Mouse (Mus musculus): ENCODE measurements at regions not wholly inside any gene's neighbourhood (a gene's known extent, or its start where the extent isn't known, plus 50 kb on each side); places are given as distances from the start of the nearest gene placed in this dataset.

DNA sequence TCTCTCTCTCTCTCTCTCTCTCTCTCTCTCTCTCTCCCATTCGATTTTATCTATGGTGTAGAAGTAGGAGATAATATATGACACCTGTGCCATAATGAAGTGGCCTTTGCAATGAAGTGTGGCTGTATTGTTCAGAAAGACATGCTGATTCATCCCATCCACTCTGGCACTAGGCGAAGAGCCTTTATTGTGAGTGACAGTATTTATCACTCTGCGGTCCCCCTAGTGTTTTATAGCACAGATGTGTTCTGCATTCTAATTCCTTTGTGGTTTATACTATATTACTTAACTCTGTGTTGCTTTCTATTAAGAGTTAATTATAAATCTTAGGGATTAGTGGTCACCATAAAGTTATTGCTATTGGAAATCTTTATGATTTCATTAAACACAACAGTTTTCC lies 398.7 kb downstream of the Tmem38b start:
- no peak for TF ChIP-seq EP300 (optimal IDR thresholded peaks at IDR 0.05)
- no peak for TF ChIP-seq CTCF (IDR thresholded peaks at IDR 0.05; ENCODE audit: low read depth)

Measured in stomach, postnatal 0 days (tissue).